Mouse (Mus musculus) stomach, postnatal 0 days (tissue): ENCODE results near the gene Hikeshi. TPM values are rescaled to one million over a fixed set of nuclear protein-coding genes. Genes with fewer than 3 reads are reported as not detected.

Experiments
- ATAC-seq: fragments of 200-750 bp; cut with Nextera tagmentation; 2 replicates; pipeline ENCODE4 v1.8.0; 2017; ENCODE audit not compliant: low FRiP score, low TSS enrichment
- DNase-seq: peaks from one replicate; pipeline ENCODE4 v3.0.0-alpha.2; 2016; ENCODE audit warnings: low spot score
- H3K27ac ChIP-seq: fragments of 300-500 bp; sonication (generic); replicated peaks from 2 replicates; pipeline ENCODE4 v1.5.1; 2014; ENCODE audit warnings: mild to moderate bottlenecking, control low read depth
- H3K27me3 ChIP-seq: fragments of 300-500 bp; sonication (generic); 2 replicates; pipeline ENCODE4 v1.6.1; 2014; ENCODE audit warnings: low read length; ENCODE audit not compliant: control insufficient read depth, insufficient read depth
- H3K36me3 ChIP-seq: fragments of 300-500 bp; sonication (generic); 2 replicates; pipeline ENCODE4 v1.6.1; 2014; ENCODE audit warnings: low read length, mixed read lengths; ENCODE audit not compliant: control insufficient read depth, insufficient read depth
- H3K4me1 ChIP-seq: fragments of 300-500 bp; sonication (generic); replicated peaks from 2 replicates; pipeline ENCODE4 v1.6.1; 2014; ENCODE audit warnings: antibody characterized with exemption; ENCODE audit not compliant: control insufficient read depth, insufficient read depth
- H3K4me2 ChIP-seq: fragments of 300-500 bp; sonication (generic); replicated peaks from 2 replicates; pipeline ENCODE4 v1.6.1; 2014; ENCODE audit warnings: low read depth, mild to moderate bottlenecking, control low read depth, moderate library complexity
- H3K4me3 ChIP-seq: fragments of 300-500 bp; sonication (generic); 2 replicates; pipeline ENCODE4 v1.5.1; 2014; ENCODE audit warnings: low read depth, low read length, control low read depth
- H3K9ac ChIP-seq: fragments of 300-500 bp; sonication (generic); 2 replicates; pipeline ENCODE4 v1.6.1; 2014; ENCODE audit warnings: mild to moderate bottlenecking, low read length, control low read depth, mixed read lengths
- H3K9me3 ChIP-seq: fragments of 300-500 bp; sonication (generic); 2 replicates; pipeline ENCODE4 v1.6.1; 2016; ENCODE audit warnings: low read length; ENCODE audit not compliant: control insufficient read depth
- CTCF ChIP-seq: IDR thresholded peaks from 2 replicates; pipeline ENCODE4 v1.5.1; 2016; ENCODE audit warnings: antibody characterized with exemption, low read depth, mild to moderate bottlenecking, moderate library complexity
- EP300 ChIP-seq: optimal IDR thresholded peaks from 2 replicates; pipeline ENCODE3; 2016; ENCODE audit warnings: antibody characterized with exemption
- WGBS: fragments of 180-500 bp; shearing (Covaris S2); extraction: QIAGEN DNeasy Blood & Tissue Kit; methylation state at CpG from one replicate; pipeline ENCODE4 v1.1.7; 2014; 5-methylcytosine and 5-hydroxymethylcytosine counted together
- polyA plus RNA-seq: library from polyadenylated mRNA; unstranded; fragments of >200 nt; fragmentation: Nextera tagmentation; extraction: Ambion mirVana; gene quantifications from 2 replicates; pipeline ENCODE4 v1.2.1, GENCODE M21; 2015

The Hikeshi gene
- polyA plus RNA-seq, 1 experiment from 2014 or later: 72.8 TPM

DNA sequence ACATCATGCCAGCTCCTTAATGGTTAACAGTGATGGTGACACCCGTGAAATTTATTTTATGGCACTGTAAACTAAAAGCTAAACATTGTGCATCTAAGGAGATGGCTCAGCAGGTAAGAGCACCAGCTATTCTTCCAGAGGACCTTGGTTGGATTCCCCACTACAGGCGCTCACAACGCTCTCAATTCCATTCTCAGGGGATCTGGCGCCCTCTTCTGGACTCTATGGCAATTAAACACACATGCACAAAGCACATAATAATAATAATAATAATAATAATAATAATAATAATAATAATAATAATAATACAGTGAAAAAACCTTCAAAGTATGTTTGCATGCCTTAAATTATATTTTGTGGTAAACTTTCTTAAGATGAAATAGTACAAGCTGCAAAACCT is 49.1 kb downstream of the Hikeshi start:
- H3K9me3 ChIP-seq: no peaks in the 10 kb centered on the region

DNA sequence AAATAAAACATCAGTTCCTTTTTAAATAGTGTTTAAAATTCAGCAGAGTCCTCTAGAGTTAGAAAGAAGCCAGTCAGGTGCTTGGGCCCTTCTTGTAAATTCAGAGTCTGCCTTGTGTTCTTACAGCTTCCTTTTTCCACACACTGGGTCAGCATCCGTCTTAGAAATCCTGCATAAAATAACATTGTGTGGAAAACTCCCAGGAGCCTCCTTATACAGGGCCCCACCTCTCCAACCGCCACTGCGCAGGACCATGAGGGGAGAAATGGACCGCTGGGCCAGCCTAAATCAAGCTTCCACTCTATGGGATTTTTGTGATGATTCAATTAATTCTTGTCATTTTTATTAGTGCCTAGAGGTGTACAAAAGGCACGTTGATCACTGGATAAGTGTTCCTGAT is 49.6 kb downstream of the Hikeshi start:
- no peak for ATAC-seq
- H3K4me1 ChIP-seq: no peaks in the 10 kb centered on the region
- H3K9ac ChIP-seq: no peak overlapping the region
- no peaks in the 10 kb centered on the region for H3K9me3 ChIP-seq
- no peak overlapping the region for H3K4me2 ChIP-seq
- 78% methylated on average over 5 of the region's 5 CpGs for WGBS
- H3K4me3 ChIP-seq: no peak overlapping the region
- H3K36me3 ChIP-seq: no peaks in the 10 kb centered on the region
- TF ChIP-seq EP300: no peak
- no peak for TF ChIP-seq CTCF
- no peak for DNase-seq
- H3K27me3 ChIP-seq: no peaks in the 10 kb centered on the region
- no peak overlapping the region for H3K27ac ChIP-seq

More for the DNA sequence above, 49.1 kb downstream of the Hikeshi start:
- Histone ChIP-seq H3K4me3 (no peak overlapping the region), H3K9ac (no peak overlapping the region), H3K4me1 (no peaks in the 10 kb centered on the region), H3K4me2 (no peak overlapping the region), H3K27me3 (no peaks in the 10 kb centered on the region), H3K36me3 (no peaks in the 10 kb centered on the region), H3K27ac (no peak overlapping the region)
- no peak for ATAC-seq
- WGBS: 42% methylated on average over 4 of the region's 4 CpGs
- no peak for DNase-seq
- TF ChIP-seq EP300 (no peak), CTCF (peak; percentile 44)

DNA sequence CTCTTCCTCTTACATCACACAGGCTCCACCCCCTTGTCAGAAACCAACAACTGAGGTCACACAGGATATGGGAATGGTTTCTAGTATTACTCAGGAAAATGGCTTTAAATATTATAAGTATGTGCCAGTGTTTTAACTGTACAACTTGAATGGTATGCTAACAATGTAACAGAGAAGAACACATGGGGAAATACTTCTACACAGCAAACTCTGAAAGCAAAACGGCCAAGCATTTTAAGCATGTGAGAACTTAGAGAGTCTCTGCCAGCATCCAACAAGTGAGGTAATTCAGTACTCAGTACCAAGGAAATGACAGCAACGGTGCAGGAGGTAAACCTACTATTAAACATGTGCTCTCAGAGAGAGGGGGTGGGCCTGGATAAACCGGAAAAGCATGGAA is 56.5 kb downstream of the Hikeshi start:
- Histone ChIP-seq H3K4me1 (no peaks in the 10 kb centered on the region), H3K9me3 (no peaks in the 10 kb centered on the region), H3K4me2 (no peak overlapping the region), H3K36me3 (no peaks in the 10 kb centered on the region), H3K4me3 (no peak overlapping the region), H3K27ac (no peak overlapping the region), H3K9ac (no peak overlapping the region), H3K27me3 (no peaks in the 10 kb centered on the region)
- no peak for TF ChIP-seq CTCF
- no peak for TF ChIP-seq EP300
- ATAC-seq (no peak), DNase-seq (no peak)
- 46% methylated on average over 3 of the region's 3 CpGs for WGBS

DNA sequence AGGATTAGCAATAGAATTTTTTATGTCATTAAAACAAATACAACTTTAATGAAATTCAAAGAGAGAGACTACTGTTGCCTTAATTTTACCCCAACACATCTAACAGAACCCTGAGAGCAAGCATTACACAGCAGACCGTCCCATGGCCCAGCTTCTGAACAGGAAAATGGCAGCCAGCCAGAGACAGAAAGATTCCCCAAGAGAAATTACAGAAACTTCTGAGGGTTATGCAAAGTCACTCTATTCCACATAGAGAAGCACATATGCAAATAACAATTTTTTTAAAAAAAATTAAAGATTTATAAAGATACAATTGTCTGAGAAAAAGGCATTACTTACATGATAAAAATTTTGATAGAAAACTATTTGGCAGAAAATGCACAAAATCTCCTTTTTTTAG is 61.3 kb downstream of the Hikeshi start:
- Histone ChIP-seq H3K4me1 (no peaks in the 10 kb centered on the region), H3K4me3 (no peak overlapping the region), H3K9me3 (no peaks in the 10 kb centered on the region), H3K4me2 (no peak overlapping the region), H3K9ac (no peak overlapping the region), H3K27ac (no peak overlapping the region), H3K36me3 (no peaks in the 10 kb centered on the region), H3K27me3 (no peaks in the 10 kb centered on the region)
- DNase-seq: no peak
- 37% methylated on average over 1 of the region's 1 CpGs for WGBS
- ATAC-seq: no peak
- TF ChIP-seq EP300 (no peak), CTCF (no peak)

Other genes with a start within 250 kb of the Hikeshi start
- 0.04 and 0.05 TPM in 2 replicates for gene Ccdc81, start 37.6 kb downstream of the Hikeshi start, polyA plus RNA-seq
- gene Eed, start 39.8 kb upstream of the Hikeshi start, polyA plus RNA-seq: 35.7 and 38.0 TPM in 2 replicates
- 25.1 and 25.3 TPM in 2 replicates for gene Picalm, start 189.0 kb upstream of the Hikeshi start, polyA plus RNA-seq